Mouse (Mus musculus): ENCODE results near the gene Maip1. TPM values are rescaled to one million over a fixed set of nuclear protein-coding genes. Genes with fewer than 3 reads are reported as not detected.

Maip1 gene
- total and polyA plus RNA-seq, 3 experiments, result 13.5 to 22.2 (median 19.0) TPM

DNA sequence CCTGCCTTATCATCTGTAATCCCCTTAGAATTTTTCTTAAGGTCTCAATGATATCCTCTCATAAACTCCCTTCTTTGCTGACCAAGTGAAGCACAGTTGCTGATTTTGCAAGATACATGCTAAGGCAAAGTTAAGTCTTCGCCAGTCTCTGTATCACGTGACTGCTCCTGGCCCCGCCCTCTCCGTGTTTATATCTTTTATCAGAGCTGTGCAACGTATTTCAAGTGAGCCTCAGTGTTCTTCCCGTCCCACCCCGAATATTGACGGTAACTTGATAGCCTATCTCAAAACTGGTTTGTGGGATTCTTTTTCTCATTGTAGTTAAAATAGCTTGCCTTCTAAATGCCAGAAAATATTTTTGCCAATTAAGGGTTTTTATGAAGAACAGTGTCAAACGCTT lies 30.3 kb downstream of the Maip1 start:
- Histone ChIP-seq H3K27me3 (ENCODE audit: insufficient read depth, low read length) (peaks cover 5% of the 10 kb centered on the region; the same call in 1 of the 2 replicates), H3K36me3 (replicated peaks) (no peaks in the 10 kb centered on the region), H3K4me1 (ENCODE audit: insufficient read depth, low read depth, low read length) (peaks cover 14% of the 10 kb centered on the region), H3K4me3 (ENCODE audit: low read depth, low read length) (no peak overlapping the region; the same call in 1 of the 2 replicates), H3K9me3 (replicated peaks) (no peaks in the 10 kb centered on the region)
- TF ChIP-seq GATA1 (IDR thresholded peaks at IDR 0.05; ENCODE audit: borderline replicate concordance, low read length), result no peak
- no peak for TF ChIP-seq GATA2 (IDR thresholded peaks at IDR 0.05; ENCODE audit: borderline replicate concordance, low read depth, low read length)
- TF ChIP-seq TAL1 (conservative IDR thresholded peaks at IDR 0.05; ENCODE audit: low read depth, low read length), result no peak
- TF ChIP-seq POLR2AphosphoS5 (IDR thresholded peaks at IDR 0.05; ENCODE audit: insufficient replicate concordance, low read depth, low read length), result no peak
- TF ChIP-seq CTCF (IDR thresholded peaks at IDR 0.05; ENCODE audit: low read depth, low read length), result no peak
- DNase-seq (ENCODE audit: low spot score), result peak; percentile 16
- ATAC-seq (ENCODE audit: extremely low read depth, insufficient number of reproducible peaks, low FRiP score, poor library complexity, severe bottlenecking), result peak; percentile 70; the same call in 1 of the 2 replicates

DNA sequence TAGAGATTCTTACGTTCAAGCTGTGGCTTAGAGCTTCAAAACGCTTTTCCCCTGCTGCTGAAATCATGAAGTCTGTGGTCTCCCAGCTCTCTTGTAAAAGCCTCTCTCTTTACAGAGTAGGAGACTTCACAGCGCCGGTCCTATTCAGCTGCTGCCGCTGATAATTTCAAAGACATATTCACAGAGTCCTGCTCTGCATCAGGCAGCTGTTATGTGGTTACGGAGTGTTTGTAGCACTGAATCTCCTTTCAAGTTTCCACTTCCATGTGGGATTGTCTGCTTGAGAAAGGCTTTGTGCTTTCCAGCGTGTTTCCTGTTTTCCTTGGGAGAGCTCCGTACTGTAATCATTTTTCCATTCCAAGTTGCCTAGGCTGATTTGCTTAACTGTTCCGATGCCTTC lies 30.8 kb downstream of the Maip1 start:
- H3K9me3 ChIP-seq (replicated peaks), result no peaks in the 10 kb centered on the region
- no peak for DNase-seq (ENCODE audit: low spot score)
- TF ChIP-seq GATA2 (IDR thresholded peaks at IDR 0.05; ENCODE audit: borderline replicate concordance, low read depth, low read length) (no peak), POLR2AphosphoS5 (IDR thresholded peaks at IDR 0.05; ENCODE audit: insufficient replicate concordance, low read depth, low read length) (no peak), GATA1 (IDR thresholded peaks at IDR 0.05; ENCODE audit: borderline replicate concordance, low read length) (no peak), CTCF (IDR thresholded peaks at IDR 0.05; ENCODE audit: low read depth, low read length) (no peak), TAL1 (conservative IDR thresholded peaks at IDR 0.05; ENCODE audit: low read depth, low read length) (no peak)
- peaks cover 2% of the 10 kb centered on the region; the same call in 1 of the 2 replicates for H3K27me3 ChIP-seq (ENCODE audit: insufficient read depth, low read length)
- H3K4me3 ChIP-seq (ENCODE audit: low read depth, low read length), result no peak overlapping the region
- no peak for ATAC-seq (ENCODE audit: extremely low read depth, insufficient number of reproducible peaks, low FRiP score, poor library complexity, severe bottlenecking)
- H3K36me3 ChIP-seq (replicated peaks), result no peaks in the 10 kb centered on the region
- peaks cover 14% of the 10 kb centered on the region for H3K4me1 ChIP-seq (ENCODE audit: insufficient read depth, low read depth, low read length)

DNA sequence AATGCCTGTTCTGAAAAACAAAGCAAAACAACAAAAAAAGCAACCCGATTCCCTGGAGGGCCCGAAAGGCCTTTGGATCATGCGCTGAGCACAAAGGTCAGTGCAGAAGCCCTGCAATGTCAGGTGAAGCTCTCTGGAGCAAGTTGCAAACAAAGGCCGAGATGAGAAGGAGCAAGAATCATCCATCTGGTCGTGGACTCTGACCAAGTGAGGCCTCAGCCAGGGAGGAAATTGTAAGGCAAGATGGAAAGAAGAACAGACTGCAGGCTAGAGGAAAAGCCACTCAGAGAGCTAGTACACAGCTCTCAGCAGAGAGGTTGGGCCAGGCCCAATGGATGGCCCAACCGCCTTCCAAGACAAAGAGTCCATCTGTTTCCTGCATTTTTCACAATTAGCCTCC lies 32.9 kb downstream of the Maip1 start:
- no peaks in the 10 kb centered on the region for H3K36me3 ChIP-seq (replicated peaks)
- H3K4me1 ChIP-seq (ENCODE audit: insufficient read depth, low read depth, low read length), result peaks cover 14% of the 10 kb centered on the region
- no peak for TF ChIP-seq CTCF (IDR thresholded peaks at IDR 0.05; ENCODE audit: low read depth, low read length)
- TF ChIP-seq GATA1 (IDR thresholded peaks at IDR 0.05; ENCODE audit: borderline replicate concordance, low read length), result no peak
- TF ChIP-seq POLR2AphosphoS5 (IDR thresholded peaks at IDR 0.05; ENCODE audit: insufficient replicate concordance, low read depth, low read length), result no peak
- no peak for TF ChIP-seq GATA2 (IDR thresholded peaks at IDR 0.05; ENCODE audit: borderline replicate concordance, low read depth, low read length)
- TF ChIP-seq TAL1 (conservative IDR thresholded peaks at IDR 0.05; ENCODE audit: low read depth, low read length), result no peak
- no peaks in the 10 kb centered on the region for H3K27me3 ChIP-seq (ENCODE audit: insufficient read depth, low read length)
- DNase-seq (ENCODE audit: low spot score) (no peak), ATAC-seq (ENCODE audit: extremely low read depth, insufficient number of reproducible peaks, low FRiP score, poor library complexity, severe bottlenecking) (no peak)
- H3K9me3 ChIP-seq (replicated peaks), result no peaks in the 10 kb centered on the region
- H3K4me3 ChIP-seq (ENCODE audit: low read depth, low read length), result no peak overlapping the region

DNA sequence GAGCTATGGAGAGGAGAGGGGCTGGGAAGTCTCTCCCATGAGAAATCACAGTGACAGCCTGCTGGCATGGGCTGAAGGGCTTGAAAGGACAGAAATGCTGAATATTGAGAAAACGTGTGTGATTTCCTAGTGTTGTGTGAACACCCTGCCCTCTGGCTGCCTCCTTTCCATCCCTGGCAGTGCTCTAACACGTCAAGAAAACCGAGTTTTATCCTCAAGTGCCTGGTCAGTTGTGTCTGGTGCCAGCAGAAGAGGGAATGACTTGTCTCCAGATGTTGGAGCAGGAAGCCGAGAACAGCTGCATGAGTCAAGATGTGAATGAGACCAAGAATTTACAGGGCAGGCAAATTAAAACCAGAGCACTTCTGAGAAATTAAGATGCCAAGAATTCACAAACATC lies 34.6 kb downstream of the Maip1 start:
- H3K27me3 ChIP-seq (ENCODE audit: insufficient read depth, low read length), result peaks cover 4% of the 10 kb centered on the region; the same call in 1 of the 2 replicates
- ATAC-seq (ENCODE audit: extremely low read depth, insufficient number of reproducible peaks, low FRiP score, poor library complexity, severe bottlenecking), result no peak
- H3K36me3 ChIP-seq (replicated peaks), result no peaks in the 10 kb centered on the region
- no peaks in the 10 kb centered on the region for H3K9me3 ChIP-seq (replicated peaks)
- TF ChIP-seq GATA2 (IDR thresholded peaks at IDR 0.05; ENCODE audit: borderline replicate concordance, low read depth, low read length) (no peak), POLR2AphosphoS5 (IDR thresholded peaks at IDR 0.05; ENCODE audit: insufficient replicate concordance, low read depth, low read length) (no peak), CTCF (IDR thresholded peaks at IDR 0.05; ENCODE audit: low read depth, low read length) (no peak), TAL1 (conservative IDR thresholded peaks at IDR 0.05; ENCODE audit: low read depth, low read length) (no peak), GATA1 (IDR thresholded peaks at IDR 0.05; ENCODE audit: borderline replicate concordance, low read length) (no peak)
- no peak for DNase-seq (ENCODE audit: low spot score)
- no peak overlapping the region for H3K4me3 ChIP-seq (ENCODE audit: low read depth, low read length)
- H3K4me1 ChIP-seq (ENCODE audit: insufficient read depth, low read depth, low read length), result peaks cover 14% of the 10 kb centered on the region

DNA sequence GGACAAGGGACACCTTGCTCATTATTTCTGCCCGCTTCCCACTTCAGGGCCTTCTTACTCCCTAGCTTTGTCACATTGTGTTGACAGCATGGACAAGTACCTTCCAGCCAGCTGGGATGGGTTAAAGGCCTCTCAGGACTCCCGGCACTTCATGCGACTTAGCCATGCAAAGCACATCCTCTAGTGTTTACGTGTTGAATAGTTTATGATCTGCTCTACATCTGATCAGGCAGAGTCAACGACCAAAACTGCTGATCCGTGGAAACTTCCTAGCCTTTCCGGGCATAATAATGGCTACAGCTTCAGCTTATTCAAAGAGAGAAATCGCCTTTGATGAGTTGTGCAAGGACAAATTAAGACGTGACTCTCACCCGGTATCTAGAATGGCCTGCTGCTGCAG lies 39.6 kb downstream of the Maip1 start:
- no peak for ATAC-seq (ENCODE audit: extremely low read depth, insufficient number of reproducible peaks, low FRiP score, poor library complexity, severe bottlenecking)
- TF ChIP-seq GATA1 (IDR thresholded peaks at IDR 0.05; ENCODE audit: borderline replicate concordance, low read length) (no peak), POLR2AphosphoS5 (IDR thresholded peaks at IDR 0.05; ENCODE audit: insufficient replicate concordance, low read depth, low read length) (no peak), TAL1 (conservative IDR thresholded peaks at IDR 0.05; ENCODE audit: low read depth, low read length) (no peak), CTCF (IDR thresholded peaks at IDR 0.05; ENCODE audit: low read depth, low read length) (no peak), GATA2 (IDR thresholded peaks at IDR 0.05; ENCODE audit: borderline replicate concordance, low read depth, low read length) (no peak)
- Histone ChIP-seq H3K4me1 (ENCODE audit: insufficient read depth, low read depth, low read length) (no peaks in the 10 kb centered on the region), H3K36me3 (replicated peaks) (no peaks in the 10 kb centered on the region), H3K4me3 (ENCODE audit: low read depth, low read length) (no peak overlapping the region), H3K27me3 (ENCODE audit: insufficient read depth, low read length) (peaks cover 4% of the 10 kb centered on the region; the same call in 1 of the 2 replicates), H3K9me3 (replicated peaks) (no peaks in the 10 kb centered on the region)
- no peak for DNase-seq (ENCODE audit: low spot score)

DNA sequence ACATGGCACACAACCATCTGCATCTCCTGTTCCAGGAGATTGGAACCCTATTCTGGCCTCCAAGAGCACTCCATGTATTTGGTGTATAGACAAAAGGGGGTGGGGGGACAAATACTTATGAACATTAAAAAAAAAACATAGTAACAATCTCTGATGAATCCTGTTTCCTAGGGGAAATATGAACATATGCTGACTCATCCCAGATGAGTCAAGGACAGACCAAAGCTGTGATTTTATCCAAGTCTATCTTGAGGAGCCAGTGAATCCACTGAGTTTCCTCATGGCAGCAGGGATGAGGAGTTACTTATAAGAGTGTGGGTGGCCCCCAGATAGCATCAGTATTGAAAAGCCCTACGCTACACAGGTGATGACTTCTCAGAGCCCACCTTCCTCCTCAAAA lies 44.1 kb downstream of the Maip1 start:
- H3K4me1 ChIP-seq (ENCODE audit: insufficient read depth, low read depth, low read length), result no peaks in the 10 kb centered on the region
- no peaks in the 10 kb centered on the region for H3K9me3 ChIP-seq (replicated peaks)
- no peaks in the 10 kb centered on the region for H3K36me3 ChIP-seq (replicated peaks)
- H3K27me3 ChIP-seq (ENCODE audit: insufficient read depth, low read length), result no peaks in the 10 kb centered on the region
- H3K4me3 ChIP-seq (ENCODE audit: low read depth, low read length), result no peak overlapping the region
- ATAC-seq (ENCODE audit: extremely low read depth, insufficient number of reproducible peaks, low FRiP score, poor library complexity, severe bottlenecking), result no peak
- no peak for DNase-seq (ENCODE audit: low spot score)
- TF ChIP-seq GATA2 (IDR thresholded peaks at IDR 0.05; ENCODE audit: borderline replicate concordance, low read depth, low read length) (no peak), GATA1 (IDR thresholded peaks at IDR 0.05; ENCODE audit: borderline replicate concordance, low read length) (no peak)

All from G1E (cell line).